Mouse (Mus musculus): Measurements from ENCODE around the gene Cxcl9. TPM values are rescaled to one million over a fixed set of nuclear protein-coding genes. Genes with fewer than 3 reads are reported as not detected.
"Not testable (repeated sequence)": the region's sequence is repeated elsewhere in the genome, so short reads cannot be mapped to it uniquely, and the experiment has no call there.

The Cxcl9 gene
- polyA plus RNA-seq, 1 experiment from 2014 or later = not detected

- Histone ChIP-seq H3K4me3 (ENCODE audit: low read depth, low read length) (peak overlapping the region; percentile 40), H3K9me3 (ENCODE audit: control insufficient read depth, low read length) (no peaks in the 10 kb centered on the region), H3K36me3 (ENCODE audit: control insufficient read depth, insufficient read depth, low read length) (no peaks in the 10 kb centered on the region), H3K9ac (ENCODE audit: low read depth, low read length) (0 out of 2 replicates have a peak overlapping the region, but pooled peaks have one; percentile 30), H3K27ac (ENCODE audit: low read depth, low read length) (no peak overlapping the region; the same call in 1 of the 2 replicates), H3K27me3 (replicated peaks; ENCODE audit: control insufficient read depth, insufficient read depth, low read length) (no peaks in the 10 kb centered on the region), H3K4me1 (replicated peaks; ENCODE audit: control insufficient read depth, insufficient read depth, low read length) (peaks cover 5% of the 10 kb centered on the region; the same call in 1 of the 2 replicates), H3K4me2 (peak overlapping the region; percentile 61)
- ATAC-seq (replicated peaks; ENCODE audit: low FRiP score) (0 out of 2 replicates have a peak, but pooled peaks have one; percentile 55), DNase-seq (ENCODE audit: low spot score) (peak; percentile 45)
- WGBS = 40% methylated on average over 11 of the region's 11 CpGs
Observed at GRCm38 (mm10) chr5:92353517-92353916, 25.6 kb upstream of the Cxcl9 start.

- WGBS = 61% methylated on average over 4 of the region's 4 CpGs
- DNase-seq (ENCODE audit: low spot score); H3K4me1 ChIP-seq (replicated peaks; ENCODE audit: control insufficient read depth, insufficient read depth, low read length); ATAC-seq (replicated peaks; ENCODE audit: low FRiP score); H3K27ac ChIP-seq (ENCODE audit: low read depth, low read length); H3K9me3 ChIP-seq (ENCODE audit: control insufficient read depth, low read length); H3K36me3 ChIP-seq (ENCODE audit: control insufficient read depth, insufficient read depth, low read length); H3K27me3 ChIP-seq (replicated peaks; ENCODE audit: control insufficient read depth, insufficient read depth, low read length); H3K4me3 ChIP-seq (ENCODE audit: low read depth, low read length); H3K9ac ChIP-seq (ENCODE audit: low read depth, low read length): not testable (repeated sequence)
- peak overlapping the region; percentile 61 for H3K4me2 ChIP-seq
Observed at GRCm38 (mm10) chr5:92352716-92353115, 24.8 kb upstream of the Cxcl9 start.

DNA sequence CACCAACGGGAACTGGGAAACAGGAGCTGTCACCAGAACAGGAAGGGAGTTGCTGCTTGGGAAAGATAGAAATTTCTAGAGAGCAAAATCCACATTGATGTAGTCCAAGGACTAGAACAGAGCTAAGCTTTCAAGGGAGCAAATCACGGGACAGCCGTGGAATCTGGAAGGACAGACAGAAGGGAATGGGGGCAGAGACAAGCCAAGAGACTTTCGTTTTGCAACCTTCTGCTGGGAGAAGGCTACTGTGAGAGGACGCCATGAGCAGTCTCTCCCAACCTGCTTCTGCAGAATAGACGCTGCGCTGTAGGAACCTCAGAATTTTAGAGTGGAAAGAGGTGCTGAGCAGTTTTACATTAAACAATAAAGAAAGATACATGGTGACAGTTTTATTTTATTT lies 21.9 kb upstream of the Cxcl9 start:
- Histone ChIP-seq H3K27ac (ENCODE audit: low read depth, low read length) (no peak overlapping the region), H3K4me1 (replicated peaks; ENCODE audit: control insufficient read depth, insufficient read depth, low read length) (peaks cover 8% of the 10 kb centered on the region; the same call in 1 of the 2 replicates), H3K9me3 (ENCODE audit: control insufficient read depth, low read length) (no peaks in the 10 kb centered on the region), H3K36me3 (ENCODE audit: control insufficient read depth, insufficient read depth, low read length) (no peaks in the 10 kb centered on the region), H3K27me3 (replicated peaks; ENCODE audit: control insufficient read depth, insufficient read depth, low read length) (no peaks in the 10 kb centered on the region; the same call in none of the 2 replicates), H3K9ac (ENCODE audit: low read depth, low read length) (no peak overlapping the region), H3K4me3 (ENCODE audit: low read depth, low read length) (no peak overlapping the region), H3K4me2 (no peak overlapping the region)
- no peak for ATAC-seq (replicated peaks; ENCODE audit: low FRiP score)
- 79% methylated on average over 7 of the region's 7 CpGs for WGBS
- no peak for DNase-seq (ENCODE audit: low spot score)

- no peak within 1 kb of the TSS for H3K9ac ChIP-seq (ENCODE audit: low read depth, low read length)
Observed at GRCm38 (mm10) chr5:92348794-92349413, 21.0 kb upstream of the Cxcl9 start, which contains the start of gene Cxcl10. Gene Cxcl10 (minus strand): TSS chr5:92348889.

GRCm38 (mm10) chr5:92345006-92345405 lies 17.1 kb upstream of the Cxcl9 start:
- H3K4me1 ChIP-seq (replicated peaks; ENCODE audit: control insufficient read depth, insufficient read depth, low read length) = peaks cover 8% of the 10 kb centered on the region; the same call in 1 of the 2 replicates
- WGBS = 79% methylated on average over 8 of the region's 8 CpGs
- no peaks in the 10 kb centered on the region for H3K36me3 ChIP-seq (ENCODE audit: control insufficient read depth, insufficient read depth, low read length)
- ATAC-seq (replicated peaks; ENCODE audit: low FRiP score) (no peak), DNase-seq (ENCODE audit: low spot score) (no peak)
- H3K9me3 ChIP-seq (ENCODE audit: control insufficient read depth, low read length) = no peaks in the 10 kb centered on the region
- H3K27ac ChIP-seq (ENCODE audit: low read depth, low read length) = no peak overlapping the region
- H3K4me2 ChIP-seq = no peak overlapping the region
- H3K9ac ChIP-seq (ENCODE audit: low read depth, low read length) = no peak overlapping the region
- H3K27me3 ChIP-seq (replicated peaks; ENCODE audit: control insufficient read depth, insufficient read depth, low read length) = no peaks in the 10 kb centered on the region; the same call in none of the 2 replicates
- no peak overlapping the region for H3K4me3 ChIP-seq (ENCODE audit: low read depth, low read length)

More at GRCm38 (mm10) chr5:92348794-92349413, 21.0 kb upstream of the Cxcl9 start, which contains the start of gene Cxcl10:
- Histone ChIP-seq H3K4me3 (ENCODE audit: low read depth, low read length) (peak within 1 kb of the TSS; percentile 14; the same call in 1 of the 2 replicates), H3K27me3 (replicated peaks; ENCODE audit: control insufficient read depth, insufficient read depth, low read length) (no peaks in the 10 kb centered on the region; the same call in none of the 2 replicates), H3K4me2 (peak within 1 kb of the TSS; percentile 56), H3K9me3 (ENCODE audit: control insufficient read depth, low read length) (no peaks in the 10 kb centered on the region), H3K27ac (ENCODE audit: low read depth, low read length) (no peak within 1 kb of the TSS), H3K36me3 (ENCODE audit: control insufficient read depth, insufficient read depth, low read length) (no peaks in the 10 kb centered on the region), H3K4me1 (replicated peaks; ENCODE audit: control insufficient read depth, insufficient read depth, low read length) (peaks cover 8% of the 10 kb centered on the region; the same call in 1 of the 2 replicates)
- ATAC-seq (replicated peaks; ENCODE audit: low FRiP score) = peak; percentile 82
- 16% methylated on average over 14 of the region's 14 CpGs for WGBS
- peak; percentile 56 for DNase-seq (ENCODE audit: low spot score)

GRCm38 (mm10) chr5:92340606-92341005 lies 12.7 kb upstream of the Cxcl9 start:
- Histone ChIP-seq H3K27ac (ENCODE audit: low read depth, low read length) (no peak overlapping the region), H3K9me3 (ENCODE audit: control insufficient read depth, low read length) (no peaks in the 10 kb centered on the region), H3K36me3 (ENCODE audit: control insufficient read depth, insufficient read depth, low read length) (no peaks in the 10 kb centered on the region), H3K4me1 (replicated peaks; ENCODE audit: control insufficient read depth, insufficient read depth, low read length) (no peaks in the 10 kb centered on the region), H3K4me2 (no peak overlapping the region), H3K27me3 (replicated peaks; ENCODE audit: control insufficient read depth, insufficient read depth, low read length) (no peaks in the 10 kb centered on the region), H3K9ac (ENCODE audit: low read depth, low read length) (no peak overlapping the region), H3K4me3 (ENCODE audit: low read depth, low read length) (no peak overlapping the region)
- WGBS = 66% methylated on average over 4 of the region's 4 CpGs
- ATAC-seq (replicated peaks; ENCODE audit: low FRiP score) = no peak
- no peak for DNase-seq (ENCODE audit: low spot score)

- WGBS = 75% methylated on average over 3 of the region's 3 CpGs
- no peak for DNase-seq (ENCODE audit: low spot score)
- no peaks in the 10 kb centered on the region for H3K9me3 ChIP-seq (ENCODE audit: control insufficient read depth, low read length)
- ATAC-seq (replicated peaks; ENCODE audit: low FRiP score) = no peak
- H3K4me1 ChIP-seq (replicated peaks; ENCODE audit: control insufficient read depth, insufficient read depth, low read length) = no peaks in the 10 kb centered on the region
- no peak overlapping the region for H3K4me2 ChIP-seq
- H3K36me3 ChIP-seq (ENCODE audit: control insufficient read depth, insufficient read depth, low read length) = no peaks in the 10 kb centered on the region
- H3K4me3 ChIP-seq (ENCODE audit: low read depth, low read length) = no peak overlapping the region
- H3K9ac ChIP-seq (ENCODE audit: low read depth, low read length) = no peak overlapping the region
- H3K27ac ChIP-seq (ENCODE audit: low read depth, low read length) = no peak overlapping the region
- H3K27me3 ChIP-seq (replicated peaks; ENCODE audit: control insufficient read depth, insufficient read depth, low read length) = no peaks in the 10 kb centered on the region
Observed at GRCm38 (mm10) chr5:92336743-92337142, 8.9 kb upstream of the Cxcl9 start.

- ATAC-seq (replicated peaks; ENCODE audit: low FRiP score) (no peak), DNase-seq (ENCODE audit: low spot score) (no peak)
- Histone ChIP-seq H3K27ac (ENCODE audit: low read depth, low read length) (no peak overlapping the region), H3K9me3 (ENCODE audit: control insufficient read depth, low read length) (no peaks in the 10 kb centered on the region), H3K4me1 (replicated peaks; ENCODE audit: control insufficient read depth, insufficient read depth, low read length) (no peaks in the 10 kb centered on the region), H3K4me2 (no peak overlapping the region), H3K4me3 (ENCODE audit: low read depth, low read length) (no peak overlapping the region), H3K27me3 (replicated peaks; ENCODE audit: control insufficient read depth, insufficient read depth, low read length) (no peaks in the 10 kb centered on the region), H3K36me3 (ENCODE audit: control insufficient read depth, insufficient read depth, low read length) (no peaks in the 10 kb centered on the region), H3K9ac (ENCODE audit: low read depth, low read length) (no peak overlapping the region)
- WGBS = 71% methylated on average over 9 of the region's 9 CpGs
Observed at GRCm38 (mm10) chr5:92332359-92332840, 4.5 kb upstream of the Cxcl9 start.

Measured in liver, embryonic 11.5 days (tissue).